Mouse (Mus musculus): Measurements from ENCODE around the gene Actr10.

Actr10 gene

DNA sequence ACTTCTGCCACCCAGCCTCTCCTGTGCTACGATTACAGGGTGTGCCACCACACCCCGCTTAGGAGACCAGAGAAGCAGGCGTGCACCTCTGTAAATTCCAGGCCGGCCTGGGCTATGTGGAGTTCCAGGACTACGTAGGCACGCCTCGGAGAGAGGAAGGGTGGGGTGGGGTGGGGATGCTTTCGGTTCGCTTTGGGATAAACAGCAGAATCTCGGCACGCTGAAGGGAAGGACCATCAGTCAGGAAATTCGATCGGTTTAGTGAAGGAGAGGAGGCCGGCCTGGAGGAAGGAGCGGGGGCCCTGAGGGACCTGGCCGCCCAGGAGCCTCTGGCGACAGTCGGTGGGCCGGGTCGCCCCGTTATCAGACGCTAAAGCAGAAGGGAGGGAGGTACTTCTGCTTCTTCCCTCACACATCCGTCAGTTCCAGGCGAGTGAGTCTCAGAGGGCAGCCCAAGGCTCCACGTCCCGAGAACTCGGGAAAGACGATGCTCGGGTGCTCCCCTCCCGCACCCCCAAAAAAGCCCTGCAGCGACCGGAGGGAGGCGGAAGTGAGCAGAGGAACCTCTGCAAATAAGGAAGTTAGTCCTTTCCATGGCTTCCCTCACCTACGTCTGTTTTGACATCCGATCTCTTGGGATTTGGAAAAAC is 30.6 kb downstream of the Actr10 start:
- DNase-seq, result peak; percentile 88 to 89

DNA sequence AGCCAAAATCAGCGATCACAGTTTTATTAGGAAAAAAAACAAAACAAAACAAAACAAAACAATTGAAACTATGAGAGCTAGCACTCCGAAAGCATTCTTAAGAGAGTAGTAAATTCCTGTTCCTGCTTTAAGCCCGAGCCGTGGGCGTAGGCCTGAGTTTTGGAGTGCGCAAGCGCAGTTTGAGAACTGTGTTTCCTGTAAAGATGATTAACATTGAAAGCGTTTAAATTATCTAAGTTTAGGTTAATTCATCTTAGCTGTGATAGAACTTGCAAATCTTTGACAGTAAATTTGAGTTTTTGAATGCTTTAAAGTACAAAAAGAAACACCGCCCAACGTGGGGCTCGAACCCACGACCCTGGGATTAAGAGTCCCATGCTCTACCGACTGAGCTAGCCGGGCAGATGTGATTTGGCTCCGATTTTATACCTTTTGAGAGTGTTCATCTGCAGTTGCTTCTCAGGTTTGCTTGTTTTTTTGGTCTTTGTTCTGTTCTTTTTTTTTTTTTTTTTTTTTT is 31.2 kb downstream of the Actr10 start:
- peak; percentile 93 to 94 for DNase-seq

GRCm38 (mm10) chr12:70969485-70970184 is 32.0 kb downstream of the Actr10 start:
- peak; percentile 68 to 69 for DNase-seq

DNA sequence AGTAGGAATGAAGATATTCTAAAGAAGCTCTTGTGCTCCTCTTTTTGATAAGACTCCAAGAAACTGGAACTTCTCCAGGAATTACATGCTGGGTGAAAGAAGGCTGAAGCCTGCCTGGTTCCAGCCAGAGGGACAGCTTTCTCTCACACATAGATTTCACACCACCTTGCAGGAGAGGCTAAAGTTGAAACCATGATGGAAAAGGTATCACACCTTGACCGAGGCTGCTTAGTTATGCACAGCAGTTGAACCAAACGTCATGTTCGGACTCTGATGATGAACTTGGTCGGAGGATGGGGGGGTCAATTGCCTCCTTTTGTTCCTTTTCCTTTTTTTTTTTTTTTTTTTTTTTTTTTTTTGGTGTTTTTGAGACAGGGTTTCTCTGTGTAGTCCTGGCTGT is 36.2 kb downstream of the Actr10 start:
- no peak for DNase-seq

DNA sequence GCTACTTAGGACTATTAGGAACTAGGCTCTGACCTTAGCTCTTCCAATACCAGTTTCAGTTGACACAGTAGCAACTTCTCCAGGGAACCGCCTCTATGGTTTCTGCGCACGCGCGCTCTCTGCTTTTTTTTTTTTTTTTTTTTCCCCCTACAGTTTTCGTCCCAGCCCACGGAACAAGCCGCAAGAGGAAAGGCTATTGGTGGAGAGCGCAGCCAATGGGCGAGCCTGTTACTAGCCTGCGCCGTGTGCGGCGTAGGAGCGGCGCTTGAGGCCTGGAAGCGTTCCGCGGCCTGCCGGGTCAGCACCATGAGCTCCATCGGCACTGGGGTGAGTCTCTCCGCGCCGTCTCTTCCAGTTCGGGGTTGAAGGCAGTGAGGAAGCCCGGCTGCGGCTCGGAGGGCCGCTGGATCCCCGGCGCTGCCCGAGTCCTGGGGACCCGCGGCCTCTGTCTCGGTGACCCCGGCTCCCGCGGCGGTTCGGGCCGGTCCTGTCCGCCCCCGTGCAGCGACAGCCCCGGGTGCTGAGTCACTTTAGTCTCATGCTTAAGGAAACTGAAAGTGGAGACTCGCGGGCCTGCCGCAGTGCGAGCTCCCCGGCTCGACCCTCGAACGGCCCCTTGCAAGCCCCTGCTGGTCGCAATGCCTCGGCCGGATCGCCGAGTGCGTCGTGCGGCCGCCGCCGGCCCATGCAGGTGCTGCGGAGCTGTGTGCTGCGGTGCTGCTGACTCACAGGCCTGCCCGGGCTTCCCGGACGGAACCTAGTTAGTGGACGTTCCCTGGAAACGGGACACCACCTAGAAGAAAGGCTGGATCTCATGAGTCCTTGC is 37.0 kb downstream of the Actr10 start, which contains the start of gene Psma3:
Gene Psma3 (plus strand): TSS at position 181 of the 826 bp plus-strand sequence.
- peak; percentile 86 to 87 for DNase-seq

DNA sequence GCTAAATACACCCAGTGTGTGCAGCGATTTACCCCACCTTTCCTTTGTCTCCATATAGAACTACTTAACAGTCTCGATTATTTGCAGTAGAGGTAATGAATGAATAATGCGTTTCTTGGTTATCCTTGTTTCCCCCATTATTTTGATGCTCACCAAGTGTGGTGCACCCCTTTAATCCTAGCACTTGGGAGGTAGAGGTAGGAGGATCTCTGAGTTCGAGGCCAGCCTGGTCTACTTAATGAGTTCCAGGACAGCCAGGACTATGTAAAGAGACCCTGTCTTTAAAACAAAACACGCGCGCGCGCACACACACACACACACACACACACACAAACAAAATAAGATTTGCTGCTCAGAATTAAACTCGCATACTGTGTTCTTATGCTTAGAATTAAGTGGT is 37.7 kb downstream of the Actr10 start:
- peak; percentile 23 to 24 for DNase-seq

GRCm38 (mm10) chr12:70975891-70976290 is 38.2 kb downstream of the Actr10 start:
- no peak for DNase-seq

- no peak for DNase-seq
These were observed 40.7 kb downstream of the Actr10 start for GRCm38 (mm10) chr12:70978345-70978744.

GRCm38 (mm10) chr12:70984855-70985550 is 47.3 kb downstream of the Actr10 start:
- DNase-seq, result no peak

DNA sequence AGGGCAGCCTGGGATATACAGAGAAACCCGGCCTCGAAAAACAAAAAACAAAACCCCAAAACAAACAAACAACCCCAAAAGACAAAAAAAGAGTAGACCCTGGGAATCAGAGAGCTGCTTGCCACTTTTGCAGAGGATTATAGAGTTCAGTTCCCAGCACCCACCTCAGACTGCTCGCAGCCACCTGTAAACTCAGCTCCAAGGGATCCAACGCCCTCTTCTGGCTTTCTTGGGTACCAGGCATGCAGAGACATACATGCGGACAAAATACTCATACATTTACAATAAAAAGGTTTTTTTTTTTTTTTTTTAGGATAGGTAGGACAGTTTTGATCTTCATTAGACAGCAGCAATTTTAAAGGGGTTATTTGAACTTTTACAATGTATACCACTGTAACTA is 59.6 kb downstream of the Actr10 start:
- DNase-seq, result no peak

DNA sequence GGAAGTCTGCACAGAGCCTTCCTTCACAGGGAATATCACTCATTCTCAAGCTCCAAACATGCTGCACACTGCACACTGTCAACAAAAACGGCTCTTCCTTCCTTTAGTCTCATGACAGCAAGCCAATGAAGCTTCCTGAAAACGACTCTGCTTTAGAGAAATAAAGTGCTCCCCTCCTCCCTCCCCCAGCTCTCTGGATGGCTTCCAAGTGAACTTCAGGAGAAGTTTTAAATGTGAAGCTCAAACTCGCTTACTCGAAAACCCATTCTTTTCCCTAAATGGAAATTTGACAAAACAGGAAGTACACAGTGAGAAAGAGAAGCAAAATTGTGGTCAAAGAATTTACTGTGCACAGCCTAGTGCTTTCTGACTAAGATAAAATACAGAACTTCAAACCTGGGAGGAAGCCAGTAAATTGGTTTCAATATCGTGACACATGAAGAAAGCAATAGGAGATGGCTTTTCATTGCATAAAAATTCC is 61.8 kb downstream of the Actr10 start:
- peak; percentile 32 to 45 for DNase-seq

DNA sequence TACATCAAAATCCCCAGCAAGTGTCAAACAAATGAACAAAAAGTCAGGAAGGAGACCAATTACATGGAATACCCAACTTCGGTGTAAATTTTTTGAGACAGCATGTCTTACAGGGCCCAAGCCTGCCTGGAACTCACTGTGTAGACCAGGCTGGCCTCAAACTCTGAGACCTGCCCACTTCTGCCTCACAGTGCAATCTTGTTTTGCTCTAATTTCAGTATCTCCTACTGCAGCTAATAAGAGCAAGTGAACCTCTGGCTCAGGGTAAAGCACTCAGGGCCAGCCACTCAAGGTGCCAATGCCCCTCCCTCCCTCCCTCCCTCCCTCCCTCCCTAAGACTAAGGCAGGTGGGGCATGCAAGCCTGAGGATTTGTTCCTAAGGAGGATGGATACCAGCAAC is 62.7 kb downstream of the Actr10 start:
- no peak for DNase-seq

- DNase-seq, result no peak
These were observed 63.8 kb downstream of the Actr10 start for GRCm38 (mm10) chr12:71001456-71001855.

DNA sequence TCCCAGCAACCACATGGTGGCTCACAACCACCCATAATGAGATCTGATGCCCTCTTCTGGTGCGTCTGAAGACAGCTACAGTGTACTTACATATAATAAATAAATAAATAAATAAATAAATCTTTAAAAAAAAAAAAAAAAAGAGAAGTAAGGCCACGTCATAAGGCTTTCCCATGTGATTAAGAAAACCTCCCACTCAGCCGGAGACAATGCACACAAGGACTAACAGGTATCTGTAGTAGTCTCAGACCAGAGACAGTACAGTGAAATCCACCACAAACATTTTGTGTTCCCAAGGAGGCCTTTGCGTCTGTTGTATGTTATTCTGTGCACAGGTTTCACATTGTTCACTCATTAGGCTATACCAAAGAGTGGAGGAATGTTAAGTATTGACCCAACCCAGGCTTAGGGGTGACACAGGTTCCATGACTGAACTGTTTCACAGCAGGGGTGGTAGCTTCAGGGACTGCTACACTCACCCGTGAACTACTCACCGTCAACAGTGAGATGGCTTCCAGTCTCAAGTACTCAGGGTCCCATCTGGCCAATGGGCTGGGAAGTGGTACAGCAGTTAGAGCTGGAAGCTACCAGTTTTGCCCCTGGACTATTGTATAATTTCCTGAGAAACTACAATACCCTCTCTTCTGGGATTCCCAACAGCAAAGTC is 66.2 kb downstream of the Actr10 start:
- no peak for DNase-seq

GRCm38 (mm10) chr12:71006141-71006540 is 68.5 kb downstream of the Actr10 start:
- DNase-seq, result no peak

DNA sequence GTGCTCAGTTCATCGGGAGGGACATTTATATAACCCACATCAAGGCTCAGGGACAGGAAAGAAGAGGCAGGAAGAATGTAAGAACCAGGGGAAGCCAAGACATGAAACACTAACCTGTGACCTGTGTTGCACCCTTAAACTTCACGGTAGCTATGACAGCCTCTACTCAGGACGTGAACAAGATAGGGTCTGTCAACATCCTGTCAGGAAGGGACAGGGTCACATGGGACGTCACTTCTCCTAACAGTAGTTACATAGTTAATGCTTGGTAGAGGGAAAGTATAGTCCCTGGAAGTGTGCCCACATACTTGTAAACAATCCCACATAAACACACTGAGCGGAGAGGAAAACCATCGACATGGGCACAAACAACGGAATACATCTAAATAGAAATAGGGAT is 69.2 kb downstream of the Actr10 start:
- DNase-seq, result no peak

- DNase-seq, result no peak
These were observed 72.1 kb downstream of the Actr10 start for GRCm38 (mm10) chr12:71009769-71010168.

Measured in B cell, adult 2 months (primary cell).